Mouse (Mus musculus) G1E (cell line): ENCODE results near the gene Tstd1.

ENCODE experiments used
- CTCF ChIP-seq: IDR thresholded peaks from 2 replicates; pipeline ENCODE4 v1.5.1; 2012; ENCODE audit warnings: low read depth, low read length, inconsistent platforms, mixed read lengths
- GATA1 ChIP-seq: IDR thresholded peaks from 2 replicates; pipeline ENCODE4 v1.6.1; 2012; ENCODE audit warnings: borderline replicate concordance, low read length, inconsistent platforms, mixed read lengths
- GATA2 ChIP-seq: IDR thresholded peaks from 2 replicates; pipeline ENCODE4 v1.6.1; 2012; ENCODE audit warnings: low read depth, low read length, inconsistent platforms, borderline replicate concordance
- POLR2AphosphoS5 ChIP-seq: IDR thresholded peaks from 2 replicates; pipeline ENCODE4 v1.6.1; 2012; ENCODE audit warnings: low read depth, low read length, inconsistent platforms; ENCODE audit not compliant: insufficient replicate concordance
- TAL1 ChIP-seq: conservative IDR thresholded peaks from 2 replicates; pipeline ENCODE4 v1.6.1; 2012; ENCODE audit warnings: low read depth, low read length, inconsistent platforms, mixed read lengths

- TF ChIP-seq CTCF = no peak
- no peak for TF ChIP-seq POLR2AphosphoS5
- no peak for TF ChIP-seq GATA1
- TF ChIP-seq TAL1 = no peak
- TF ChIP-seq GATA2 = no peak
Observed at GRCm38 (mm10) chr1:171387099-171387498, 31.6 kb upstream of the Tstd1 start.
